Mouse (Mus musculus): ENCODE results near the gene Dnajb11.

GRCm38 (mm10) chr16:22889716-22890115 is 32.1 kb downstream of the Dnajb11 start:
- TF ChIP-seq CTCF (IDR thresholded peaks at IDR 0.05; ENCODE audit: low read depth, low read length) (no peak), POLR2A (IDR thresholded peaks at IDR 0.05; ENCODE audit: extremely low read depth, insufficient read depth, low read length) (no peak)

Measured in liver, adult 2 months (tissue).